Mouse (Mus musculus) MEL (cell line): ENCODE results near the gene Hira. TPM values are rescaled to one million over a fixed set of nuclear protein-coding genes. Genes with fewer than 3 reads are reported as not detected.
"Not testable (repeated sequence)": the region's sequence is repeated elsewhere in the genome, so short reads cannot be mapped to it uniquely, and the experiment has no call there.

Experiments used
- DNase-seq: peaks from one replicate; pipeline ENCODE4 v3.0.0; 2011; ENCODE audit warnings: low read depth, low spot score
- H3K27ac ChIP-seq: 2 replicates; pipeline ENCODE4 v1.5.1; 2012; ENCODE audit warnings: low read depth, mild to moderate bottlenecking, control low read depth, low read length, moderate library complexity; ENCODE audit not compliant: control insufficient read depth
- H3K27me3 ChIP-seq, 2 experiments: fragments of 150-350 bp in 1 of 2; sonication (generic) in 1 of 2; 2 replicates each; pipeline ENCODE4 v1.6.1; 2012; ENCODE audit warnings: low read length in 2 of 2, mild to moderate bottlenecking in 2 of 2, improper control_type of control experiment in 1 of 2, moderate library complexity in 1 of 2; ENCODE audit not compliant: insufficient read depth in 2 of 2, control insufficient read depth in 1 of 2
- H3K36me3 ChIP-seq, 2 experiments: 2 replicates each; pipeline ENCODE4 v1.6.1; 2012 to 2014; ENCODE audit warnings: low read length in 2 of 2, improper control_type of control experiment in 1 of 2, inconsistent platforms in 1 of 2, mild to moderate bottlenecking in 1 of 2; ENCODE audit not compliant: insufficient read depth in 2 of 2, control insufficient read depth in 1 of 2
- H3K4me1 ChIP-seq, 2 experiments: fragments of 150-350 bp in 1 of 2; sonication (generic) in 1 of 2; 2 replicates each; pipeline ENCODE4 v1.6.1; 2012; ENCODE audit warnings: low read length in 2 of 2, improper control_type of control experiment in 1 of 2, mild to moderate bottlenecking in 1 of 2; ENCODE audit not compliant: insufficient read depth in 2 of 2, control insufficient read depth in 1 of 2
- H3K4me3 ChIP-seq, 2 experiments: fragments of 150-350 bp in 1 of 2; sonication (generic) in 1 of 2; 2 replicates each; pipeline ENCODE4 v1.5.1; 2012; ENCODE audit warnings: low read depth in 2 of 2, low read length in 2 of 2, mild to moderate bottlenecking in 2 of 2, moderate library complexity in 2 of 2, control low read depth in 1 of 2, improper control_type of control experiment in 1 of 2; ENCODE audit not compliant: control insufficient read depth in 1 of 2, insufficient read depth in 1 of 2
- H3K79me2 ChIP-seq: 2 replicates; pipeline ENCODE4 v1.6.1; 2012; ENCODE audit warnings: mild to moderate bottlenecking, low read length, moderate library complexity; ENCODE audit not compliant: control insufficient read depth, poor library complexity, insufficient read depth
- H3K9ac ChIP-seq: 2 replicates; pipeline ENCODE4 v1.6.1; 2012; ENCODE audit warnings: low read depth, mild to moderate bottlenecking, control low read depth, low read length, moderate library complexity; ENCODE audit not compliant: control insufficient read depth, poor library complexity, severe bottlenecking
- H3K9me3 ChIP-seq: fragments of 150-350 bp; sonication (generic); replicated peaks from 2 replicates; pipeline ENCODE4 v1.6.1; 2012; ENCODE audit warnings: mild to moderate bottlenecking, low read length, improper control_type of control experiment, moderate library complexity; ENCODE audit not compliant: insufficient read depth
- CHD1 ChIP-seq: IDR thresholded peaks from 2 replicates; pipeline ENCODE4 v1.6.1; 2012; ENCODE audit warnings: low read depth, mild to moderate bottlenecking, inconsistent platforms, low read length, improper control_type of control experiment
- CHD2 ChIP-seq: IDR thresholded peaks from 2 replicates; pipeline ENCODE4 v1.6.1; 2011; ENCODE audit warnings: low read length, improper control_type of control experiment
- EP300 ChIP-seq, 2 experiments: IDR thresholded peaks; 2 replicates each; pipeline ENCODE4 v1.6.1; 2011; ENCODE audit warnings: improper control_type of control experiment in 2 of 2, low read length in 2 of 2, low read depth in 1 of 2, mild to moderate bottlenecking in 1 of 2
- HCFC1 ChIP-seq: IDR thresholded peaks from 2 replicates; pipeline ENCODE4 v1.6.1; 2012; ENCODE audit warnings: low read depth, mild to moderate bottlenecking, inconsistent platforms, low read length, improper control_type of control experiment, moderate library complexity
- KAT2A ChIP-seq: conservative IDR thresholded peaks from 2 replicates; pipeline ENCODE4 v1.6.1; 2012; ENCODE audit warnings: low read depth, low read length, improper control_type of control experiment, inconsistent platforms
- MAZ ChIP-seq: IDR thresholded peaks from 2 replicates; pipeline ENCODE4 v1.6.1; 2012; ENCODE audit warnings: low read depth, mild to moderate bottlenecking, inconsistent platforms, low read length, improper control_type of control experiment
- MEF2A ChIP-seq: IDR thresholded peaks from 2 replicates; pipeline ENCODE4 v1.6.1; 2014; ENCODE audit warnings: low read depth, mild to moderate bottlenecking, inconsistent platforms, low read length, improper control_type of control experiment; ENCODE audit not compliant: poor library complexity, insufficient replicate concordance, severe bottlenecking; ENCODE audit errors: extremely low read depth
- MYB ChIP-seq: IDR thresholded peaks from 2 replicates; pipeline ENCODE4 v1.6.1; 2011; ENCODE audit warnings: mild to moderate bottlenecking, low read depth, low read length, improper control_type of control experiment
- MYC ChIP-seq: IDR thresholded peaks from 2 replicates; pipeline ENCODE4 v1.6.1; 2011; ENCODE audit warnings: low read depth, mild to moderate bottlenecking, low read length, improper control_type of control experiment, moderate library complexity
- NELFE ChIP-seq: IDR thresholded peaks from 2 replicates; pipeline ENCODE4 v1.6.1; 2011; ENCODE audit warnings: low read depth, low read length, improper control_type of control experiment
- NRF1 ChIP-seq: IDR thresholded peaks from 2 replicates; pipeline ENCODE4 v1.6.1; 2014; ENCODE audit warnings: low read depth, mild to moderate bottlenecking, inconsistent platforms, low read length, improper control_type of control experiment, moderate library complexity; ENCODE audit not compliant: poor library complexity, insufficient read depth, severe bottlenecking
- POLR2A ChIP-seq, 2 experiments: IDR thresholded peaks; 2 replicates each; pipeline ENCODE4 v1.6.1; 2011 to 2012; ENCODE audit warnings: low read length in 2 of 2, mild to moderate bottlenecking in 2 of 2, control low read depth in 1 of 2, improper control_type of control experiment in 1 of 2, low read depth in 1 of 2, moderate library complexity in 1 of 2; ENCODE audit not compliant: control insufficient read depth in 1 of 2, insufficient read depth in 1 of 2, poor library complexity in 1 of 2
- POLR2AphosphoS2 ChIP-seq: IDR thresholded peaks from 2 replicates; pipeline ENCODE4 v1.6.1; 2011; ENCODE audit warnings: low read length, improper control_type of control experiment
- RAD21 ChIP-seq: IDR thresholded peaks from 2 replicates; pipeline ENCODE4 v1.6.1; 2011; ENCODE audit warnings: mild to moderate bottlenecking, low read depth, low read length, improper control_type of control experiment
- RCOR1 ChIP-seq: IDR thresholded peaks from 2 replicates; pipeline ENCODE4 v1.6.1; 2012; ENCODE audit warnings: low read depth, mild to moderate bottlenecking, inconsistent platforms, low read length, improper control_type of control experiment
- SMC3 ChIP-seq: IDR thresholded peaks from 2 replicates; pipeline ENCODE4 v1.6.1; 2011; ENCODE audit warnings: low read depth, low read length, improper control_type of control experiment
- UBTF ChIP-seq: IDR thresholded peaks from 2 replicates; pipeline ENCODE4 v1.6.1; 2012; ENCODE audit warnings: low read depth, mild to moderate bottlenecking, inconsistent platforms, low read length, improper control_type of control experiment, moderate library complexity, borderline replicate concordance; ENCODE audit not compliant: insufficient read depth
- USF2 ChIP-seq, 2 experiments: IDR thresholded peaks; 2 replicates each; pipeline ENCODE4 v1.6.1; 2011 to 2012; ENCODE audit warnings: improper control_type of control experiment in 2 of 2, low read length in 2 of 2, borderline replicate concordance in 1 of 2, inconsistent platforms in 1 of 2, low read depth in 1 of 2, mild to moderate bottlenecking in 1 of 2; ENCODE audit not compliant: insufficient read depth in 1 of 2
- ZKSCAN1 ChIP-seq: IDR thresholded peaks from 2 replicates; pipeline ENCODE4 v1.6.1; 2012; ENCODE audit warnings: low read depth, mild to moderate bottlenecking, inconsistent platforms, low read length, improper control_type of control experiment, moderate library complexity
- ZMIZ1 ChIP-seq: IDR thresholded peaks from 2 replicates; pipeline ENCODE4 v1.6.1; 2012; ENCODE audit warnings: low read depth, mild to moderate bottlenecking, inconsistent platforms, low read length, improper control_type of control experiment, moderate library complexity
- ZNF384 ChIP-seq: IDR thresholded peaks from 2 replicates; pipeline ENCODE4 v1.6.1; 2012; ENCODE audit warnings: low read depth, mild to moderate bottlenecking, inconsistent platforms, low read length, improper control_type of control experiment
- polyA plus RNA-seq, 2 experiments: library from polyadenylated mRNA; stranded (reverse) in 1 of 2; unstranded in 1 of 2; fragments of >175 nt in 1 of 2; fragments of >200 nt in 1 of 2; gene quantifications; 2 replicates each; pipeline versions ENCODE4 v1.2.1 to v1.2.4; 2012; ENCODE audit warnings: low replicate concordance in 2 of 2, low read depth in 1 of 2; ENCODE audit not compliant: insufficient read length in 2 of 2, insufficient read depth in 1 of 2, missing spikeins in 1 of 2
- total RNA-seq: library from RNA; depleted of rRNA; stranded (reverse); fragments of 300-350 nt; gene quantifications from 2 replicates; pipeline ENCODE4 v1.2.3, GENCODE M21; 2012

Gene Hira
- total and polyA plus RNA-seq, 3 experiments, result 40.9 to 203 TPM; not detected in 1

DNA sequence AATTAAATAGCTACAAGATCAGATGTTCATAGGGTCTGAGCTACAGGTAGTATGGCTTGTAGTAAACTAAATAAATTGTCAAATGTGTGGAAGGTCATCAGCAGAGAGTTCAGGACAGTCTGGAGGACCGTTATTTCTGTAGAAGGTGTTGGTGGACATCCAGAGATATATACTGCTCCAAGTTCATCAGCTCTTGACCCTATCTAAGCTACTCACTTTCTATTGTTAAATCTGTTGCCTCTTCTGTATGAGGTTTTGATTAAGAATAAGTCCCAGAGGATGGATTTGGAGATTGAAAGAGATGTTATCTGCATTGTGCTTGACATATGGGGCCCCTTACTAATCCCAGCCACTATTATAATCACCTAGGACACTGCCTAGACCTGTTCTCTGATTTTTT is 129.9 kb downstream of the Hira start:
- H3K79me2 ChIP-seq, result no peaks in the 10 kb centered on the region
- H3K36me3 ChIP-seq, result no peaks in the 10 kb centered on the region
- no peak overlapping the region for H3K27ac ChIP-seq
- TF ChIP-seq EP300 (IDR thresholded peaks at IDR 0.05; ENCODE audit: low read depth in 1 of 2, low read length in 2 of 2) (no peak), CHD1 (no peak)
- no peak overlapping the region for H3K9ac ChIP-seq
- no peaks in the 10 kb centered on the region for H3K9me3 ChIP-seq
- H3K4me3 ChIP-seq, result no peak overlapping the region
- H3K27me3 ChIP-seq, result peaks cover 0 to 1% of the 10 kb centered on the region in 2 experiments; a peak in 1 of 4 replicates
- H3K4me1 ChIP-seq, result no peaks in the 10 kb centered on the region
- no peak for DNase-seq

DNA sequence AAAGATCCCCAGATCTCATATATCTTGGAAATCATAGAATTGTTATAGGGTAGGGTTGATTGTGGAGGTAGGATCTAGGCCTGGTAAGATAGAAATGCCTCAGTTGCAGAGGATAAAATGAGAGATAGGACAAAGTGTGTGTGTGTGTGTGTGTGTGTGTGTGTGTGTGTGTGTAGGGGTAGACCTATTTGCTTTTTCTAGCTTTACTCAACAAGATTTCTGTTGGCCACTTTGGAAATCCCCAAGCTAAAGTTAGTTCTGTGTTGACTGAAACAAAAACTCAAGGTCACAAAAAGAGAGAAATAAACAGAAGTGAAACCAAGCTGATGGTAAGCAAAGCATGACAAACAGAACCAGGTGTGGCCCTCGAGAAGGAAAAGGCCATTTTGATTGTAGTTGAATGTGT is 130.4 kb downstream of the Hira start:
- not testable (repeated sequence) for H3K79me2 ChIP-seq, H3K9ac ChIP-seq, H3K27ac ChIP-seq, H3K36me3 ChIP-seq, H3K4me1 ChIP-seq, DNase-seq, H3K4me3 ChIP-seq, H3K9me3 ChIP-seq, H3K27me3 ChIP-seq

DNA sequence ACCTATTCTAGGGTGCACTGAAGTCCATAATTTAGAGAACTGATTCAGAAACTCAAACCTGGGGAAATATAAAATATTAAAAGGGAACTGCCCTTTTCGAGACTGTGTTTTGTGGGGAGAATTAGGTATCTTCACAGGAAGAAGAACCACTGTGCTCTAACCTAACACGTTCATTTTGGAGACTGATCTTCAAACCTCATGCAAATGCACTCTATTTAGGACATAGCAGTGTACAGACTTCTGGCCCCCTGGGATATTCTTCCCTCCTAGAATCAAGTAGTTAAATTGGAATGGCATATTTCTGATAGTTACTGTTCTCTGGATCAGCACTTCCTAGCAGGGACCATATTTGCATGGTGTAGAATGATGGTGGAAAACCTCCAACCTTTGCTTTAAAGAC is 133.9 kb downstream of the Hira start:
- Histone ChIP-seq H3K36me3 (no peaks in the 10 kb centered on the region), H3K9ac (no peak overlapping the region), H3K27ac (no peak overlapping the region), H3K79me2 (no peaks in the 10 kb centered on the region), H3K4me3 (no peak overlapping the region)
- DNase-seq, result no peak
- TF ChIP-seq POLR2AphosphoS2 (no peak), HCFC1 (no peak), POLR2A (IDR thresholded peaks at IDR 0.05; ENCODE audit: control insufficient read depth in 1 of 2, insufficient read depth in 1 of 2, low read depth in 1 of 2, low read length in 2 of 2, poor library complexity in 1 of 2) (no peak), SMC3 (no peak), ZKSCAN1 (no peak)
- TF ChIP-seq, all 39 proteins: peak for 0
- no peaks in the 10 kb centered on the region for H3K9me3 ChIP-seq
- peaks cover 0 to 1% of the 10 kb centered on the region in 2 experiments; a peak in 1 of 4 replicates for H3K27me3 ChIP-seq
- H3K4me1 ChIP-seq, result no peaks in the 10 kb centered on the region

GRCm38 (mm10) chr16:19013550-19013949 is 136.7 kb downstream of the Hira start:
- H3K36me3 ChIP-seq, result no peaks in the 10 kb centered on the region
- H3K27ac ChIP-seq, result no peak overlapping the region
- no peaks in the 10 kb centered on the region for H3K4me1 ChIP-seq
- no peaks in the 10 kb centered on the region for H3K79me2 ChIP-seq
- H3K4me3 ChIP-seq, result no peak overlapping the region
- H3K9ac ChIP-seq, result no peak overlapping the region
- peaks cover 0 to 1% of the 10 kb centered on the region in 2 experiments; a peak in 1 of 4 replicates for H3K27me3 ChIP-seq
- H3K9me3 ChIP-seq, result no peaks in the 10 kb centered on the region
- DNase-seq, result no peak
- TF ChIP-seq ZMIZ1, result no peak
- no peak for TF ChIP-seq POLR2AphosphoS2
- no peak for TF ChIP-seq UBTF
- no peak for TF ChIP-seq HCFC1
- no peak for TF ChIP-seq NRF1
- no peak for TF ChIP-seq MYC
- no peak for TF ChIP-seq MYB
- no peak for TF ChIP-seq RCOR1
- no peak for TF ChIP-seq ZNF384
- no peak for TF ChIP-seq MEF2A
- TF ChIP-seq USF2 (IDR thresholded peaks at IDR 0.05; ENCODE audit: borderline replicate concordance in 1 of 2, insufficient read depth in 1 of 2, low read depth in 1 of 2, low read length in 2 of 2), result no peak
- TF ChIP-seq KAT2A, result no peak
- no peak for TF ChIP-seq RAD21
- TF ChIP-seq MAZ, result no peak
- TF ChIP-seq CHD2, result no peak
- TF ChIP-seq NELFE, result no peak
